8 mouse cellular contexts compared by ENCODE assay signal in genomic region chr1:36134584-36134983, GRCm38 (mm10).
A peak's percentile ranks its signal among the peaks of the same experiment; 100 is the strongest.
DNase-seq lines count a peak whose midpoint lies in the region; ATAC-seq lines count a peak whose summit lies in the region.

No protein-coding gene starts in this region.

- no peaks in the 10 kb centered on the region for H3K4me1 ChIP-seq in forebrain, embryonic 16.5 days (replicated peaks; ENCODE audit: control insufficient read depth, insufficient read depth, low read length)

- H3K4me3 ChIP-seq in forebrain, embryonic 16.5 days (replicated peaks; ENCODE audit: low read length), result no peak overlapping the region

- H3K9me3 ChIP-seq in forebrain, embryonic 16.5 days (ENCODE audit: control insufficient read depth, low read length), result no peaks in the 10 kb centered on the region

- WGBS in forebrain, embryonic 16.5 days, result 3% methylated on average over 3 of the region's 3 CpGs

- peak; percentile 59 for DNase-seq in MEL-GATA-1-ER (ENCODE audit: extremely low read depth, low read depth)
- peak; percentile 65 for DNase-seq in c-Kit-positive CD71-negative TER-119-negative erythroid progenitor cells, embryonic 14.5 days (ENCODE audit: low read depth)
- peak; percentile 50 for DNase-seq in hindlimb bud, embryonic 11.5 days (ENCODE audit: extremely low spot score, low read depth, low spot score)
- DNase-seq in left cerebral cortex, adult 18-20 months (ENCODE audit: low spot score in 2 of 2), result peak; percentile 67 to 84
- DNase-seq in mesoderm, embryonic 11.5 days (ENCODE audit: low read depth, low spot score), result peak; percentile 69
- peak; percentile 55 for DNase-seq in skeletal muscle tissue, adult 2 months (ENCODE audit: low read depth, low spot score)

- H3K27me3 ChIP-seq in forebrain, embryonic 16.5 days (replicated peaks; ENCODE audit: control insufficient read depth, insufficient read depth, low read length), result no peaks in the 10 kb centered on the region

- no peak overlapping the region for H3K4me2 ChIP-seq in forebrain, embryonic 16.5 days (ENCODE audit: low read length)

- ATAC-seq in forebrain, embryonic 16.5 days, result peak; percentile 61
- ATAC-seq in megakaryocyte-erythroid progenitor cell, adult 5-6 weeks (replicated peaks; ENCODE audit: low FRiP score, low TSS enrichment, poor library complexity, severe bottlenecking), result no peak

- no peaks in the 10 kb centered on the region for H3K36me3 ChIP-seq in forebrain, embryonic 16.5 days (ENCODE audit: control insufficient read depth, insufficient read depth)

- no peak overlapping the region for H3K9ac ChIP-seq in forebrain, embryonic 16.5 days (replicated peaks; ENCODE audit: low read depth, low read length)

- H3K27ac ChIP-seq in forebrain, embryonic 16.5 days (ENCODE audit: low read length), result no peak overlapping the region
